Mouse (Mus musculus) cerebellum, postnatal 10 days (tissue): Measurements from ENCODE around the gene Gm21637.
"Not testable (repeated sequence)": the region's sequence is repeated elsewhere in the genome, so short reads cannot be mapped to it uniquely, and the experiment has no call there.

Experiments
- DNase-seq, 2 experiments: peaks; one replicate each; pipeline ENCODE4 v3.0.0; 2021; ENCODE audit warnings: mixed read lengths in 2 of 2

The Gm21637 gene

GRCm38 (mm10) chrX:31961744-31962143 is at the start of gene Gm21637:
Gene Gm21637 (plus strand): TSS chrX:31962044.
- DNase-seq: not testable (repeated sequence)
